ENCODE assay signal across 11 mouse cellular contexts in the genomic region with DNA sequence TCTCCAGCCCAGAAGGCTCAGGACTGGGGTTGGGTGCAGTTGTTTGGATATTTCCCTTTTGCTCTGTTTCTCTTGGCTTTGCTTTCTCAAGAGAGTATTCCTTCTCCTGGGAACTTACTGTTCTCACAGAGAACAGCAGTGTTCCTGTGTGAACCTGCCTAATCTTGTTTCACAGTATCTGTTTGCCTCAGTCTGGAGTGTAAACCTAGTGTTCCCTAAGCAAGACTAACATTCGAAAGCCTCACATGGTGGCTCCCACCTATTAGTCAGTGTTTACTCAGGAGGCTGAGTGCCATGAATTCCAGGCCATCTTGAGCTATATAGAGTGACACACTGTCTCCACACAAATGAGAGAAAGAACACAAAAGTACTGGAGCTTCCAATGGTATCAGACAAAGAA. TPM values are rescaled to one million over a fixed set of nuclear protein-coding genes. Genes with fewer than 3 reads are reported as not detected.
DNase-seq lines count a peak whose midpoint lies in the region; ATAC-seq lines count a peak whose summit lies in the region.
"Had no signal": no experiment of that assay in that cellular context is flagged by ENCODE, and none has a peak within 500 bp of the region (broad histone marks: within the 10 kb centered on the region; RNA-seq: fewer than 3 reads in every experiment).

No protein-coding gene starts in this region.

- no peak for DNase-seq in heart, embryonic 10.5 days (ENCODE audit: low spot score)
- no peak for DNase-seq in heart, postnatal 36 days
- peak; percentile 42 for DNase-seq in urinary bladder, postnatal 14 days (ENCODE audit: low spot score)
- no peak for DNase-seq in urinary bladder, postnatal 4 days (ENCODE audit: low spot score in 2 of 2)
- no peak for DNase-seq in limb, embryonic 10.5 days (ENCODE audit: low spot score)
- no peak for DNase-seq in MN1 (ENCODE audit: low spot score)
- DNase-seq: layer of hippocampus, postnatal 36 days; liver, embryonic 13.5 days had no signal

- no peak overlapping the region for H3K4me3 ChIP-seq in heart, embryonic 10.5 days
- H3K4me3 ChIP-seq in limb, embryonic 10.5 days = no peak overlapping the region
- H3K4me3 ChIP-seq in neural tube, embryonic 15.5 days (replicated peaks) = no peak overlapping the region
- H3K4me3 ChIP-seq: liver, embryonic 13.5 days had no signal

- no peaks in the 10 kb centered on the region for H3K36me3 ChIP-seq in heart, embryonic 10.5 days
- no peaks in the 10 kb centered on the region for H3K36me3 ChIP-seq in limb, embryonic 10.5 days
- H3K36me3 ChIP-seq in neural tube, embryonic 15.5 days = no peaks in the 10 kb centered on the region
- H3K36me3 ChIP-seq: liver, embryonic 13.5 days had no signal

- 20% methylated on average over 1 of the region's 1 CpGs for WGBS in heart, embryonic 10.5 days
- 49% methylated on average over 1 of the region's 1 CpGs for WGBS in limb, embryonic 10.5 days
- WGBS in neural tube, embryonic 15.5 days = 61% methylated on average over 1 of the region's 1 CpGs

- no peak for ATAC-seq in neural tube, embryonic 15.5 days (ENCODE audit: low FRiP score)
- ATAC-seq in granulocyte monocyte progenitor cell, adult 5-6 weeks (replicated peaks; ENCODE audit: poor library complexity, severe bottlenecking) = no peak

- no peaks in the 10 kb centered on the region; the same call in 1 of the 2 replicates for H3K27me3 ChIP-seq in heart, embryonic 10.5 days (ENCODE audit: insufficient read depth, poor library complexity, severe bottlenecking)
- peaks cover 7% of the 10 kb centered on the region; the same call in 1 of the 2 replicates for H3K27me3 ChIP-seq in limb, embryonic 10.5 days (ENCODE audit: low read depth, poor library complexity, severe bottlenecking)
- no peaks in the 10 kb centered on the region for H3K27me3 ChIP-seq in neural tube, embryonic 15.5 days (replicated peaks)
- H3K27me3 ChIP-seq: liver, embryonic 13.5 days had no signal

- H3K9me3 ChIP-seq in heart, embryonic 10.5 days = no peaks in the 10 kb centered on the region
- no peaks in the 10 kb centered on the region for H3K9me3 ChIP-seq in limb, embryonic 10.5 days (replicated peaks)
- no peaks in the 10 kb centered on the region for H3K9me3 ChIP-seq in neural tube, embryonic 15.5 days (replicated peaks)
- H3K9me3 ChIP-seq: liver, embryonic 13.5 days had no signal

- no peak overlapping the region for H3K4me2 ChIP-seq in neural tube, embryonic 15.5 days
- H3K4me2 ChIP-seq: liver, embryonic 13.5 days; midbrain, embryonic 11.5 days had no signal

- peaks cover 25% of the 10 kb centered on the region for H3K4me1 ChIP-seq in heart, embryonic 10.5 days
- H3K4me1 ChIP-seq in limb, embryonic 10.5 days = peaks cover 10% of the 10 kb centered on the region
- no peaks in the 10 kb centered on the region for H3K4me1 ChIP-seq in neural tube, embryonic 15.5 days

- peak overlapping the region; percentile 69; the same call in 1 of the 2 replicates for H3K27ac ChIP-seq in heart, embryonic 10.5 days
- peak overlapping the region; percentile 56; the same call in 1 of the 2 replicates for H3K27ac ChIP-seq in limb, embryonic 10.5 days
- H3K27ac ChIP-seq in neural tube, embryonic 15.5 days (replicated peaks) = no peak overlapping the region
- H3K27ac ChIP-seq: liver, embryonic 13.5 days had no signal

- intact Hi-C loops in heart, postnatal 36 days (cut with DNase I) = no loop called here

- H3K9ac ChIP-seq in neural tube, embryonic 15.5 days (replicated peaks) = no peak overlapping the region
- H3K9ac ChIP-seq: liver, embryonic 13.5 days had no signal

RNA-seq across cellular contexts. Expression of gene Perp, which starts 31.4 kb away (rescaled TPM):
- polyA plus RNA-seq in heart, embryonic 10.5 days (2016; fragmentation: Nextera tagmentation; extraction: Ambion mirVana) = 51.5 and 89.4 TPM in 2 replicates
- total RNA-seq in heart, postnatal 36 days (2021) = 100 to 1,000 TPM; 108 to 119 TPM
- 35.0 and 35.6 TPM in 2 replicates for polyA plus RNA-seq in limb, embryonic 10.5 days (2016; fragmentation: Nextera tagmentation; extraction: Ambion mirVana)
- polyA plus RNA-seq in neural tube, embryonic 15.5 days (2015; fragmentation: Nextera tagmentation; extraction: Ambion mirVana) = 9.0 and 26.8 TPM in 2 replicates
- total RNA-seq in granulocyte monocyte progenitor cell, adult 5-6 weeks (2014; fragmentation: Nextera tagmentation) = 0.88 and 2.6 TPM in 2 replicates
- total RNA-seq in granulocyte monocyte progenitor cell, adult 5-6 weeks (2017) = 2.0 and 2.7 TPM in 2 replicates
